Mouse (Mus musculus): ENCODE results near the gene Foxj3.

GRCm38 (mm10) chr4:119633342-119633741 is 96.5 kb downstream of the Foxj3 start:
- TF ChIP-seq EP300 (optimal IDR thresholded peaks at IDR 0.05) (no peak), CTCF (IDR thresholded peaks at IDR 0.05; ENCODE audit: low read depth) (no peak)

Measured in stomach, postnatal 0 days (tissue).